Mouse (Mus musculus): ENCODE results near the gene Ifih1.

The Ifih1 gene

DNA sequence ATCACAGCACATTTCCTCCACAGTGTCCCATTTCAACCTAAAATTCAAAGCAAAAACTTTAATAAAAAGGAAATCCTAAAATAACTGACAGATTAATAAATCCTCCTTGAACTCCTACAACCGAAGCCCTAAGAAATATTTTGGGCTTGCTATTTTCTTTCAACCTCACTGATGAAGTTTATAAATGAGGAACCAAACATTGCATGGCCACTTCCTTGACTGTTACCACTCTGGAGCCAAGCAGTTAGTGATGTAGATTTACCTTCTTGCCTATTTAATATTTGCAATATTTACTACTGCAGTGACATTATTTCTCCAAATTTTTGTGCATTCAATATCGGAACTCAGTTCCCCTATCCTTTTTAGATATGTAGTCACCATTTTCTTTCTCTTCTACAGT, 6.2 kb downstream of the Ifih1 start:
- no peak for DNase-seq (ENCODE audit: low read depth, low spot score)

- peak; percentile 68 for DNase-seq (ENCODE audit: low read depth, low spot score)
Measured at GRCm38 (mm10) chr2:62630446-62630845, 15.6 kb downstream of the Ifih1 start.

DNA sequence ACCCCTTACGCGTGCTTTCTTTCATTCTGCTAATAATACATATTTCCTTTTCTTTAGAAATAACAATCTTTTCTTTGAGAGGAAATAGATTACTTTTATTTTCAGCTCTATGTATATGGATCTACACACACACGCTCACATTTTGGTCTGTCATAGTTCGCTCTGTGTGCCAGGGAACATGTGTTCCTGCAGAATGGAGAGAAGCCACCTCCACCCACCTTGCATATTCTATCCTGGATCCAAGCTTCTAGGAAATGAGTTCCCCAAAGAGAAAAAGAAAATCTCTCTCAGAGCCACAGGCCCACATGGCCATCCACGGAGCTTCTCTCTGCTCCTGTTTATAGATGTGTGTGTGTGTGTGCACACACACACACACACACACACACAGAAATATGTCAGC, 17.7 kb downstream of the Ifih1 start:
- DNase-seq (ENCODE audit: low read depth, low spot score): no peak

DNA sequence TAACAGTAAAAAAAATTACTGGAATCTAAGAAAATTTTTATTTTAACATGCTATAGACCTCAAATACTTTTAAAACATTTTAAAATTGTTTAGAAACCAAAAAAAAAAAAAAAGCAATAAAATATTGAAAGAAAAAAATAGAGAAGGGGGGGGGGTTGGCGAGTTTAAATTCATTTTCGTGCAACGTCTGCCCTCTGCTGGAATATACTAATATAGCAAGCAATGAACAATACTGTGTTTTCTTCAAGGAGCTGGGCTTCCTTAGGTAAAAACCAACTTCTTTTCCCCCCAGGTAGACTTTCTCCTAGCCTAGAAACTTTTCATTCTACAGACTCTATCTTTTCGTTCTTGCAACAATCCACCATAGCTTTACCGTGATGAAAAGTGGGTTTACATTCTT, 18.3 kb downstream of the Ifih1 start:
- peak; percentile 55 for DNase-seq (ENCODE audit: low read depth, low spot score)

DNA sequence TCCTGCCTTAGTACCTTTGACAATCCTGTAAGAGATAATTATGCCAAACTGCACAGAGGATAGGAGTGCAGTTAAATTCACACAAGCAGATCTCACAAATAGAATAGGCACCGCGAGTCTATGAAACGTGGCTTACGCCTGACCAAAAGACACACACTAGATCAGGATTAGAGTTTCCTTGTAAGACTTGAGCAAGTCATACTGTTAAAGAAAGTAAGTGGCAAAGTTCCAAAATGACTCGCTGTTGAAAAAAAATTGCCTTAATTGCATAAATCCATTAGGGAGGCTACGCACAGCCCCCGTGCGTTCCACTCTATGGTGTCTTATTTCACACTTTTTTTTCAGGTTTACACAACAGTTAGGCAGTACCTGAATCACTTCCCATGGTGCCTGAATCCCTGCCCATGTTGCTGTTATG, 23.0 kb downstream of the Ifih1 start:
- DNase-seq (ENCODE audit: low read depth, low spot score): no peak

DNA sequence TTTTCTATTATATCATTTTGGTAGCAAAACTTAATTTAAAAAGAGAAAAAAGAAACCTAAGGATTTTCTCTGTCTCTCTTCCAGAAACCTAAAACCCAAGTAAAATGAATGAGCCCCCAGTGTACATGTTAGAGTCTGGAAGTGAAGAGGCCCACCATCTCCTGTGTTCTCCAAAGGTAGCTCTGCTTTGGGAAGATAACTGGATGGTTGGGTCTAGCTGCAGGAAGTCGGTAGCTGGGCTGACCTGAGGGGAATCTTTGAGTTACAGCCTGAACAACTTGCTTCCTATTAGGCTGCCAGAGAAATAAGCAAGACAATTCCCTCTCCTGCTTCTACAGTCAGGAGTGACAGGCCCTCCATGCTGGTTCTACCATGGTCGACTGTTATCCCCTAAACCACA, 26.4 kb downstream of the Ifih1 start:
- DNase-seq (ENCODE audit: low read depth, low spot score): no peak

GRCm38 (mm10) chr2:62618934-62619341, 27.1 kb downstream of the Ifih1 start:
- no peak for DNase-seq (ENCODE audit: low read depth, low spot score)

GRCm38 (mm10) chr2:62613133-62613532, 32.9 kb downstream of the Ifih1 start:
- no peak for DNase-seq (ENCODE audit: low read depth, low spot score)

DNA sequence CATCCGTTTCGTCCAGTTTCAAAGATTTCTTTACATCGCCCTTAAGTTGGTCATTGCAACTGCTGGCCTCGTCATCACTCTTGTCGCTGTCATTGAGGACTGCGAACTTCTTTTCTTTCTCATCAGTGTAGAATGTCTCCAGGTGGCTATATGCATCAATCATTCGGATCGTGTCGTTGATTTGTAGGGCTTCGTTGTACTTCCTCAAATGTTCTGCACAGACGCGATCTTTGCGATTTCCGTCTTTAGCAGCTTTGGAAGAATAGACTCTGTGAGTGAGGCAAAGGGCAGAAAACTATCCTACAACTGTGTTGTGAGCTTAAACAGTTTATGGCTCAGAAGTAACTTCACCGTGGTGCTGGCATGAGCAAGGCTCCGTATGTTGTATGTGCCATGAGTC, 39.9 kb downstream of the Ifih1 start:
- DNase-seq (ENCODE audit: low read depth, low spot score): no peak

GRCm38 (mm10) chr2:62603530-62603929, 42.5 kb downstream of the Ifih1 start:
- DNase-seq (ENCODE audit: low read depth, low spot score): no peak

GRCm38 (mm10) chr2:62596586-62596985, 49.5 kb downstream of the Ifih1 start:
- no peak for DNase-seq (ENCODE audit: low read depth, low spot score)

- no peak for DNase-seq (ENCODE audit: low read depth, low spot score)
Measured at GRCm38 (mm10) chr2:62594491-62594890, 51.6 kb downstream of the Ifih1 start.

DNA sequence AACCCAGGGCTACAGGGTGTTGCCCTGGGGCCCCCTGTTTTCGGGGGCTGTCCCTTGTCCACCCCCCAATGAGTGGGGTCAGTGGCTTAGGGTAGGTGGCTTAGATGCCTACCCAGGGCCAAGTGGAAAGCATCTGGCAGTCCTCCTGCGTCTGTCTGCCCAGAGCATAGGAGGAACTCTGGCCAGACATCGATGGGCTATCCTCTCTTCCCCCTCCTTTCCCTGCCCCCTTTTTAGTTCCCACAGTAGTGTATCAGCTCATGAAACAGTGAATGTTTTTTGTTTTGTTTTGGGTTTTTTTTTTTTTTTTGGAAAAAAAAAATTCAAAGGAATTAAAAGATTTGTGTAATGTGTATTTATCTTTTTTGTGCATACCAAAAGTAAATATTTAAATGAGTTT, 54.5 kb downstream of the Ifih1 start:
- no peak for DNase-seq (ENCODE audit: low read depth, low spot score)

DNA sequence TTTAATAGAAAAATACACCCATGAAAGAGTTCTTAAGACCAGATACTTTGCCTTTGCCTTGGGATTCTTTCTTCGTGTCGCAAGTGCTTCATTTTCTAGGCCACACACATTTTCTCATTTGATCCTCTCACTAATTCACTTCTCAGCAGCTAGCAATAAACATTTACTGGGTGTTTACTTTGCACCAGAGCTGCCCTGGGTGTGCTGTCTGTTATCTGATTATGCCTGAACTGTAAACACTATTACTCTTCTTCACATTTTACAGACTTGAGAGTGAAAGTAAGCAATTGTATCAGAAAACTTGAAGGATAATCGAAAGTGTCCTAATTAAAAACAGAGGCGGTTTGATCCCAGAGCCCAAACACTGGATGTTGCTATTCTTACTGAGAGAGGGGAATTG, 56.7 kb downstream of the Ifih1 start:
- no peak for DNase-seq (ENCODE audit: low read depth, low spot score)

GRCm38 (mm10) chr2:62585769-62586168, 60.3 kb downstream of the Ifih1 start:
- no peak for DNase-seq (ENCODE audit: low read depth, low spot score)

GRCm38 (mm10) chr2:62574962-62575361, 71.1 kb downstream of the Ifih1 start:
- DNase-seq (ENCODE audit: low read depth, low spot score): no peak

DNA sequence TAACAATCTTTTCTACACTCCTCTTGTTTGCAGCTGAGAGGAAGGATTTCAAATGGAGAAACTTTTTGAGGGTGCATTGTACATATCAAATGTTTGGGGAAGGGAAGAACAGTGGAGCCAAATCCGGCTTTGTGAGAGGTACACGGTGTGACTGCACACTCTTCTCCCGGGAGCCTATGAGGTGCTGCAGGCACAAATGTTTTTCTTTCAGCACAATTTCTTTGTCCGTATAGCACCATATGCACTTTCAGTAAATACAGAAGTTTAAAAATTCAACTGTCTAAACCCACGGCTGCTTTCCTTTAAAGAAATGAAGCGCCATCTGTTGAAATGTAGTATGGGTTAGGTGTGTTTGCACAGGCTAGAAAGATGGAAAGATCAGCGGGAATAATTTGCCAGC, 71.8 kb downstream of the Ifih1 start:
- no peak for DNase-seq (ENCODE audit: low read depth, low spot score)

DNA sequence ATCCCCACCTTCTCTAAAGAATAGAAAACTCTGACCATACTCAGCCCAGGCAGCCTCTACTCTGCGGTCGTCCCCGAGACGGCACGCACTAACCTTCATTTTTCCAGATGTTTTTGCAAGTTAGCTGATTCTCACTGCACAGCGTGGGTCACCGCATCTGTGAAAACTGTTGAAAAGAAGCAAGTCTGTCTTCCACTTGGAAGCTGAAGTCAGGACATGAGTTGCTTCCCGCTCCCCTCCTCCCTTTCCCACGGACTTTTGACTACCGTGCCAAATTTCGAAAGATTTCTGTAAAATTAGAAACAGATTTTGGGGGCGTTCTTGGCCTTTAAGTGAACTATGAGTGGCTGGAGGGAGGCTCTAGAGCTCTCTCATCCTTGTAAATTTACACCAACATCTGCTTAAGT, 72.3 kb downstream of the Ifih1 start, which contains the start of gene Fap:
Fap (minus strand) TSS at position 323 of the 407 bp plus-strand sequence.
- DNase-seq (ENCODE audit: low read depth, low spot score): no peak

DNA sequence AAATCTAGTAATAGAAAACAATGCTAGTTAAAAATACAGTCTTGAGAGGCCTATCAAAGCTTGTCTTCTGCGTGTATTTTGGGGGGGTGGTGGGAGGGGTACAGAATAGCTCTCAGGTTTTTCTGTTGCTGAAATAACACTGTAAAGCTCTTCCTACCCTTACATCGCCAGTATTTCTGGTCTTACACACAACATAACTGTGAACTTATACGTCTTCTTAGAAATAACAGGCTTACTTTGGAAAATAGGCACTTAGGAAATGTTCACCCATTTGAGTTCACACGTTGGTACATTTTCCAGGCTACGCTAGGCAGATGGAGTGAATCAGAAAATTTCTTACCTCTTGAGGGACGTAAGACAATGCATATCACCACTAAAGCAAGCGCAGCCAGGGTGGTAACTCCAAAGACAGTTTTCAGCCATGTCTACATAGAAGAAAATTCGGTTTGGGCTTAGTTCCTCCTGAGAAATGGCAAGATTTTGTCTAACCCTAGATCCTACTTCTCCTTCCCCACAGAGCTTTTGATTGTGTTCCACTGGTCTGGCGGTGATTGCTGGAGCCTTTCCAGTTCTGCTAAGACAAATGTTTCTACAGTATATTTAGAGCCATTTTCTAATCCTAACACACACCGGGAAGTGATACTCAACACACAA, 72.8 kb downstream of the Ifih1 start:
- DNase-seq (ENCODE audit: low read depth, low spot score): no peak

- no peak for DNase-seq (ENCODE audit: low read depth, low spot score)
Measured at GRCm38 (mm10) chr2:62564687-62565086, 81.4 kb downstream of the Ifih1 start.

- DNase-seq (ENCODE audit: low read depth, low spot score): no peak
Measured at GRCm38 (mm10) chr2:62562661-62563485, 83.2 kb downstream of the Ifih1 start.

- DNase-seq (ENCODE audit: low read depth, low spot score): peak; percentile 33
Measured at GRCm38 (mm10) chr2:62557417-62557816, 88.6 kb downstream of the Ifih1 start.

GRCm38 (mm10) chr2:62556349-62556748, 89.7 kb downstream of the Ifih1 start:
- no peak for DNase-seq (ENCODE audit: low read depth, low spot score)
